Mouse (Mus musculus): ENCODE data around the gene Atp2c2. TPM values are rescaled to one million over a fixed set of nuclear protein-coding genes. Genes with fewer than 3 reads are reported as not detected.

Atp2c2 gene
- polyA plus RNA-seq, 1 experiment from 2014 or later: 1.3 TPM

DNA sequence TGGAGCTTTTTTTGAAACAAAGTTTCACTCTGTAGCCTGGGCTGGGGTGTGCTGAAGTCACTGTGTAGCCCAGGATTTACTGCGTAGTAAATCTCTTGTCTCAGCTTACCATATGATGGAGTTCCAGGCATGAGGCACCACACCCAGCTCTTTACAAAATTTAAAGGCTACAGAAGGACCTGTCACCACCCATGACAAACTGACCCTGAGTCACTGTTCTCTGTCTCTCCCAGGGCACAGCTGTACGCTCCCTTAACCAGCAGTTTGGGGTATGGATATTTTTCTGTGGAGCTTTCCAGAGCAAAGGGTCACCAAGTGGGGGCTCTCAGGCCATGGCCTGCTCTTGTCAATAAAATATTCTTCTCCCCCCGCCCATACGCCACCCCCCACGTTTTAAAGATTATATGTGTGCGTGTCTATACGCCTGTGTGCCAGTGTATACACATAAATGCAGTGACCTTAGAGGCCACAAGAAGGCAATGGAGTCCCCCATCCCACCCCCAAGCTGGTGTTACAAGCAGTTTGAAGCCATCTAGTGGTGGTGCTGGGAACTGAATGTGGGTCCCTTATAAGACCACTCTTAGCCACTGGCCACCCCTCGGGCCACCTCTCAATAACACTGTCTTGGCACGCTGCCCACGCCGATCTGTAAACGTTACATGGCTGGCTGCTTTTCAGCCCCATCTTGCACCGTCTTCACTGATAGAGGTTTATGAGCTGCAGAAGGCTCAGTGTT, 43.6 kb downstream of the Atp2c2 start:
- H3K36me3 ChIP-seq (ENCODE audit: insufficient read depth, low read length): no peaks in the 10 kb centered on the region
- H3K9ac ChIP-seq (ENCODE audit: low read depth, low read length): no peak overlapping the region
- no peaks in the 10 kb centered on the region for H3K9me3 ChIP-seq (replicated peaks; ENCODE audit: low read length)
- no peaks in the 10 kb centered on the region for H3K27me3 ChIP-seq (ENCODE audit: insufficient read depth, low read length)
- TF ChIP-seq CTCF (IDR thresholded peaks at IDR 0.05; ENCODE audit: low read depth): peak; percentile 80
- no peak overlapping the region for H3K27ac ChIP-seq
- 34% methylated on average over 13 of the region's 13 CpGs for WGBS
- no peak overlapping the region for H3K4me3 ChIP-seq (replicated peaks; ENCODE audit: low read depth, low read length)
- ATAC-seq (replicated peaks; ENCODE audit: low FRiP score, low read depth): peak; percentile 62
- peak; percentile 78 for DNase-seq (ENCODE audit: low spot score)
- no peak overlapping the region for H3K4me2 ChIP-seq (ENCODE audit: low read length)
- no peaks in the 10 kb centered on the region for H3K4me1 ChIP-seq (replicated peaks; ENCODE audit: insufficient read depth, low read length)

DNA sequence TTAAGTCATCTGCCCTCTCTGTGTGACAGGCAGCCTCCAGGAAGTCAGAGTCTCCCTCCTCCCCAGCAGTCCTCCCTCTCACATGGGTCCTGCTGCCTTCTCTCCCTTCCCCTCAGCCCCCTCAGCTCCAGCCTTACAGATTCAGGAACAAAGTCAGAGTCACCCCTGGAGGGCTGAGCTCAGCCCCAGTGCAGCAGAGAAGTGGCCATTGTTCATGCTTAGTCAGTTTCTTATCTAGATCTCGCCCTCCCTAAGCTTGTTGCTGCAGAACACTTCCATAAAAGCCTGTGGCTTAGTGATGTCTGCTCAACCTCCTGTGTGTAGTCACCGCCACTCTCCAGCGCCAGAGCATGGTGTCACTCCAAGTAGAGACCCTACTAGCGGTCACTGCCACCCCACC, 44.8 kb downstream of the Atp2c2 start:
- H3K27ac ChIP-seq: no peak overlapping the region
- no peak overlapping the region for H3K4me3 ChIP-seq (replicated peaks; ENCODE audit: low read depth, low read length)
- WGBS: 77% methylated on average over 4 of the region's 4 CpGs
- no peaks in the 10 kb centered on the region for H3K9me3 ChIP-seq (replicated peaks; ENCODE audit: low read length)
- TF ChIP-seq CTCF (IDR thresholded peaks at IDR 0.05; ENCODE audit: low read depth): no peak
- no peak overlapping the region for H3K4me2 ChIP-seq (ENCODE audit: low read length)
- H3K9ac ChIP-seq (ENCODE audit: low read depth, low read length): no peak overlapping the region
- no peaks in the 10 kb centered on the region for H3K36me3 ChIP-seq (ENCODE audit: insufficient read depth, low read length)
- no peak for DNase-seq (ENCODE audit: low spot score)
- H3K27me3 ChIP-seq (ENCODE audit: insufficient read depth, low read length): no peaks in the 10 kb centered on the region
- no peak for ATAC-seq (replicated peaks; ENCODE audit: low FRiP score, low read depth)
- no peaks in the 10 kb centered on the region for H3K4me1 ChIP-seq (replicated peaks; ENCODE audit: insufficient read depth, low read length)

DNA sequence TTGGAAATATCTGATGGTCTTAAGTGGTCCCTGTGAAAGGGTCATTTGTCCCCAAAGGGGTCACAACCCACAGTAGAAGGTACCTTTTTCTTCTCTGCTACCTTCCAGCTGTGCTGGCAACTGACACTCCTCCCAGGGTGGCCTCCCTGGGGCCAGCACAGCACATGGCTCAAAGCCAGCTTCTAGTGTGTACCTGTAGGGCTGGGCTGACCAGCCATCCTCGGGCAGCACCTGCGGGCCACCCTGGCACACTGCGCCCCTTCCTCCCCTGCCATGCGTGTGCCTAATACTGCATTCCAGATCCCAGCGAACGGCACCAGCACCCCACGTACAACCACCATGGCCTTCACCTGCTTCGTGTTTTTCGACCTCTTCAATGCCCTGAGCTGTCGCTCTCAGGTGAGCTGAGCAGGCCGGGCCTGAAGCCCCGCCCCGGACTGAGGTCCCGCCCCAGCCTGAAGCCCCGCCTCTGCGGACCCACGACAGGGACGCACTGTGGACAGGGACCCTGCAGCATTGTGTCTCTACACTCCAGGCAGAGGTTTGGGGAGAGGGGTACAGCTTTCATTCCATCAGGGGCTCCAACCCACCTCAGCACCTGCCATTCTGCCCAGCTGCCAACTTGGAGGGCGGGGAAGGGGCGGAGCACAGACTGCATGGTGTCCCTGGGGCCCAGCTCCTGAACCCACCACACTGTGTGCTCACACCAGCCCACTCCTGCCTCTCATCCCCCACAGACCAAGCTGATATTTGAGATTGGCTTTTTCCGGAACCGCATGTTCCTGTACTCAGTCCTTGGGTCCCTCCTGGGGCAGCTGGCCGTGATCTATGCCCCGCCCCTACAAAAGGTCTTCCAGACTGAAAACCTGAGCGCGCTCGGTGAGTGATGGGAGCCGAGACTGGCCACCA, 55.7 kb downstream of the Atp2c2 start:
- ATAC-seq (replicated peaks; ENCODE audit: low FRiP score, low read depth) (peak; percentile 60), DNase-seq (ENCODE audit: low spot score) (no peak)
- no peaks in the 10 kb centered on the region for H3K27me3 ChIP-seq (ENCODE audit: insufficient read depth, low read length)
- H3K4me1 ChIP-seq (replicated peaks; ENCODE audit: insufficient read depth, low read length): peaks cover 8% of the 10 kb centered on the region
- no peaks in the 10 kb centered on the region for H3K9me3 ChIP-seq (replicated peaks; ENCODE audit: low read length)
- H3K4me3 ChIP-seq (replicated peaks; ENCODE audit: low read depth, low read length): peak overlapping the region; percentile 29
- no peak overlapping the region for H3K27ac ChIP-seq
- 0 out of 2 replicates have a peak overlapping the region, but pooled peaks have one; percentile 10 for H3K9ac ChIP-seq (ENCODE audit: low read depth, low read length)
- no peaks in the 10 kb centered on the region; the same call in 1 of the 2 replicates for H3K36me3 ChIP-seq (ENCODE audit: insufficient read depth, low read length)
- H3K4me2 ChIP-seq (ENCODE audit: low read length): peak overlapping the region; percentile 53
- 18% methylated on average over 28 of the region's 28 CpGs for WGBS
- no peak for TF ChIP-seq CTCF (IDR thresholded peaks at IDR 0.05; ENCODE audit: low read depth)

DNA sequence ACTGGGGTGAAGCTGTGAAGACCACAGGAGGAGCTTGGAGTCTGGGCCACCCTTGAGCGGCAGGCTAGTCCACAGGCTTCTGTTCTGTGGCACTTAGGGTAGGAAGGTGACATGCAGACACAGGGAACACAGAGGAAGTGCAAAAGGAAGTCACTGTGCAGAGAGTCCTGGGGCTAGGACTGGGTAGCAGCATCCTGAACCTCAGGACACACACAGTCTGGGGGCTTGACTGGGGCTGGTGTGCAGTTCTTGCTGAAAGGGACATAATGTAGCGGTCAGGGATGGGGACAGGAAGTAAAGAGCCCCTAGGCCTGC, 56.3 kb downstream of the Atp2c2 start:
- no peak for ATAC-seq (replicated peaks; ENCODE audit: low FRiP score, low read depth)
- Histone ChIP-seq H3K4me2 (ENCODE audit: low read length) (peak overlapping the region; percentile 53; the same call in 1 of the 2 replicates), H3K27me3 (ENCODE audit: insufficient read depth, low read length) (no peaks in the 10 kb centered on the region), H3K4me1 (replicated peaks; ENCODE audit: insufficient read depth, low read length) (peaks cover 8% of the 10 kb centered on the region), H3K4me3 (replicated peaks; ENCODE audit: low read depth, low read length) (peak overlapping the region; percentile 29; the same call in 1 of the 2 replicates), H3K9ac (ENCODE audit: low read depth, low read length) (no peak overlapping the region), H3K36me3 (ENCODE audit: insufficient read depth, low read length) (no peaks in the 10 kb centered on the region; the same call in 1 of the 2 replicates), H3K27ac (no peak overlapping the region), H3K9me3 (replicated peaks; ENCODE audit: low read length) (no peaks in the 10 kb centered on the region)
- WGBS: 74% methylated on average over 2 of the region's 2 CpGs
- DNase-seq (ENCODE audit: low spot score): no peak
- no peak for TF ChIP-seq CTCF (IDR thresholded peaks at IDR 0.05; ENCODE audit: low read depth)

DNA sequence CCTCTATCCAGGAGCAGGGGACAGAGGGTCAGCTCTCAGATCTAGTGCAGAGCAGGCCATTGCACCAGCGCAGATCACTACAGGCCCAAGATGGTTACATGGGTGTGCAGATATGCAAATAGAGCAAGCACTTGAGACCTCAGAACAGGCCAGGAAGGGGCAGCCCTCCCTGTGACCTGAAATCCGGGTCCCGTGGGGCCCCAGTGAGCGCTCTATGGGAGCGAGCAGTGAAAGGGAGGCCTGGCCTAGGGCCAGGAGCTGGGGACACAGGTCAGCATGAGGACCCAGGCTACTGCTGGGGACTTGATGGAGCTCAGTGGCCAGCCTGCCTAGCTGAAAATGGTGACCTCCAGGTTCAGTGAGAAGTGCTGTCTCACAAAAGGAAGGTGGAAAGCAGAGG, 56.7 kb downstream of the Atp2c2 start:
- no peak for TF ChIP-seq CTCF (IDR thresholded peaks at IDR 0.05; ENCODE audit: low read depth)
- Histone ChIP-seq H3K36me3 (ENCODE audit: insufficient read depth, low read length) (peaks cover 1% of the 10 kb centered on the region; the same call in 1 of the 2 replicates), H3K4me2 (ENCODE audit: low read length) (no peak overlapping the region), H3K9ac (ENCODE audit: low read depth, low read length) (no peak overlapping the region), H3K27me3 (ENCODE audit: insufficient read depth, low read length) (no peaks in the 10 kb centered on the region), H3K27ac (no peak overlapping the region), H3K9me3 (replicated peaks; ENCODE audit: low read length) (no peaks in the 10 kb centered on the region), H3K4me3 (replicated peaks; ENCODE audit: low read depth, low read length) (no peak overlapping the region), H3K4me1 (replicated peaks; ENCODE audit: insufficient read depth, low read length) (peaks cover 8% of the 10 kb centered on the region)
- DNase-seq (ENCODE audit: low spot score): no peak
- ATAC-seq (replicated peaks; ENCODE audit: low FRiP score, low read depth): no peak
- 47% methylated on average over 5 of the region's 5 CpGs for WGBS

DNA sequence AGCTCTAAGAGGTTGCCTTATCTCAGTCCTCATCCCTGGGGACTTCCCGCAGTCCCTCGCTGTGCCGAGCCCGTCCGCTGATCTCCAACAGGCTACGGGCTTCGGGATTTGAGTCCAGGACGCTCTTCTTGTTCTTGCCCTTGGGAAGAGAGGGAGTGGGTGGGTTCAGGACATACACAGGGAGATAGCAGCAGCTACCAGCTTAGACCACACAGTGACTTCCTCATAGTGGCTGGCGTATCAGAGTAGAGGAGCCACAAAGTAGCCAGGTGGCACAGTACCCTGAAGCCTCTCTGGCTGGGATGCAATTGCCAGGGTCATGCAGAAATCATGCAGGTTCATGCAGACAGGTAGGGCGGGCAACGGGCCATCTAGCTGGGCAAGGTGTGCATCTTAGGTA, 61.9 kb downstream of the Atp2c2 start:
- no peaks in the 10 kb centered on the region for H3K27me3 ChIP-seq (ENCODE audit: insufficient read depth, low read length)
- H3K36me3 ChIP-seq (ENCODE audit: insufficient read depth, low read length): peaks cover 9% of the 10 kb centered on the region; the same call in 1 of the 2 replicates
- no peak for TF ChIP-seq CTCF (IDR thresholded peaks at IDR 0.05; ENCODE audit: low read depth)
- no peak overlapping the region for H3K9ac ChIP-seq (ENCODE audit: low read depth, low read length)
- ATAC-seq (replicated peaks; ENCODE audit: low FRiP score, low read depth): no peak
- DNase-seq (ENCODE audit: low spot score): no peak
- H3K9me3 ChIP-seq (replicated peaks; ENCODE audit: low read length): no peaks in the 10 kb centered on the region
- no peak overlapping the region for H3K27ac ChIP-seq
- H3K4me1 ChIP-seq (replicated peaks; ENCODE audit: insufficient read depth, low read length): no peaks in the 10 kb centered on the region
- WGBS: 94% methylated on average over 11 of the region's 11 CpGs
- H3K4me2 ChIP-seq (ENCODE audit: low read length): no peak overlapping the region
- no peak overlapping the region for H3K4me3 ChIP-seq (replicated peaks; ENCODE audit: low read depth, low read length)
